Mouse (Mus musculus): ENCODE results near the gene Dlst.
A peak's percentile ranks its signal among the peaks of the same experiment; 100 is the strongest.
"Not testable (repeated sequence)": the region's sequence is repeated elsewhere in the genome, so short reads cannot be mapped to it uniquely, and the experiment has no call there.

Gene Dlst

DNA sequence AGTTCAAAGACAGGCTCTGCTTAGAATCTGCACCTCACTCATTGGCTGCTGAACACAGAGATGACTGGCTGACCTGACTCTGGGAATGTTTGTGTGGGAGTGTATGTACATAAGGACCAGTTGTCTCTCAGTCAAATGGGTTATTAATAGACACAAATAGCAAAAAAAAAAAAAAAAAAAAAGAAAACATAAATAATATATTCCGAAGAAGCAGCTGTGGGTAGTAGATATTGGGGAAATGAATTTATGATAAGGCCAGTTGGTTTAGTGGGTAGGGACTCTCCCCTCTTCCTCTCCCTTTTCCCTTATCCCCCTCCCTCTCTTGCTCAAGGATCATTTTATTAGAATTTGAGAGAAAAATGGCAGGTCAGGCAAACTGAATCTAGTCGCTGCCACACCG is 3.3 kb downstream of the Dlst start:
- DNase-seq (ENCODE audit: low read depth, low spot score): no peak

GRCm38 (mm10) chr12:85115678-85116077 is 5.0 kb downstream of the Dlst start:
- no peak for DNase-seq (ENCODE audit: low read depth, low spot score)

- DNase-seq (ENCODE audit: low read depth, low spot score): no peak
Observed at GRCm38 (mm10) chr12:85121806-85122459, 11.3 kb downstream of the Dlst start.

DNA sequence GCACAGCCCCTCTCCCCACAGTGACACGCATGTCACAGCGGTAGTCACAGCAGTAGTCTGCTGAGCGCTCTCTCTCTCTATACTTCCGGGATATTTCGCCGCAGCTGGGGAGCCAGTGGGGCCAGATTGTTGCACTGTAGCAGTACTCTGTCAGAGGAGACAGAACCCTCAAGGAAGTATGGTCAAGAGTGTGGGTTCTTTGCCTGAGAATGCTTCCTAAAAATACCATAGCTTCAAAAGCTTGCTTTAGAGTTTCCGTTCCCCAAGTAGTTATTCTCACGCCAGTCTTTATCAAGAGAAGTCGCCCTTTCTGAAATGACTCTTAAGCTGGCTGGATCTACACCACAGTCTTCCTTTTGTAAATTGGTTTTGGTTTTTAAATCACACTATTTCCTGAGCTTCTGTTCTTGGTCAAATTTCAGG is 12.5 kb downstream of the Dlst start:
- DNase-seq (ENCODE audit: low read depth, low spot score): no peak

DNA sequence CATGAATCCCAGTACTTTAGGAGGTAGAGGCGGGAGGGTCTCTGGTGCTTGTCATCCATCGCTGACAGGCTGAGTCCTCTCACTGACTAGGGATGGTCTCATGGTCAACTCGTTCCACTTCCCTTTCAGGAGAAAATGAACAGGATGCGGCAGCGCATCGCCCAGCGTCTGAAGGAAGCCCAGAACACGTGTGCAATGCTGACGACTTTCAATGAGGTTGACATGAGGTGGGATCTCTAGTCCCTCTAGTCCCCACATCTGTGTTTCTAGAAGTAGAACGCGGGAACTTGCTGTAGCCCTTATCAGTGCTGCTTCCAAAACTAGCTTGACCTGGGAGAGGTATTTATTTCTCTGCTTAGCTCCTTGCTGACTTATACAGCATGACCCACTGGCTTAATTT is 13.0 kb downstream of the Dlst start:
- DNase-seq (ENCODE audit: low read depth, low spot score): no peak

DNA sequence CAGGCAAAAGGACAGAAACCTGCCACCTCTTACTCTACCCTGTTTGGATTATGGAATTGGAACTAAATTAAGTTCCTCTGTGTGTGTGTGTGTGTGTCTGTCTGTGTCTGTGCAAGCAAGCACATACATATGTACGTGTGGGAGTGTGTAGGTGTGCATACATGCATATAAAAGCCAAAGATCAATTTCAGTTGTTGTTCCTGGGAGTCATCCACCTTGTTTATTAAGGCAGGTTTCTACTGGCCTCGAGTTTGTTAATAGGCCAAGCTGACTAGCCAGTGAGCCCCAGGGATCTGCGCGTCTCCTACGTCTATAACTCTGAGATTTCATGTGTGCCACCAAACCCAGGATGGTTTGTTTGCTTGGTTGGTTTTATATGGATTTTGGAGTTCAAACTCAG is 14.1 kb downstream of the Dlst start:
- DNase-seq (ENCODE audit: low read depth, low spot score): no peak

DNA sequence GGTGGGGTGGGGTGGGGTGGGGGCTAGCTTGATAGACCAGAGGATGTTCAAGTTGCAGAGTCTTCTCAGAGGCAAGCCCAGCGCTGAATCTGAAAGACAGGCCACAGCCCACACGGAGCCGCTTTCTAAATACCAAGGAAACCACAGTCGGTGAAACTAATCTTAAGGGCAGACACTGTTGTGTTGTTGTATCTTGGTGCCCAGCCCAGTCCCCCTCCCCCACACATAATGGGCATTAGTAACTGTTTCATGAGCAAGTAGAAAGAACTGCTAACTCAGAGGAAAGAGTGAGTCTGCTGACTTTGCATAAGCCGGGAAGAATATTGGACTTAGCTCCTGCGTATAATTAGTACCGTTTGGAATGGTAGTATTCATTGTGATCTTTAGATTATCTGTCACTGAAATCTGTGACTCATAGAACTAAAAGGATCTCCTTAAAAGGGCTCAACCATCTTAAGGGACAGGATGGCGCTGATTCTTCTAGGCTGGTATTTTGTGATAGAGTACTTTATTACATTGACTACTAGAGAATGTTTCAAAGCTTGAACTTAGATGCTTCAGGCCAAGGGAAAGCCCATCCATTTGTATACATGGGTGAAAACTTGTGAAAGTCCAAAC is 16.5 kb downstream of the Dlst start:
- no peak for DNase-seq (ENCODE audit: low read depth, low spot score)

GRCm38 (mm10) chr12:85129426-85129978 is 18.9 kb downstream of the Dlst start:
- DNase-seq (ENCODE audit: low read depth, low spot score): no peak

DNA sequence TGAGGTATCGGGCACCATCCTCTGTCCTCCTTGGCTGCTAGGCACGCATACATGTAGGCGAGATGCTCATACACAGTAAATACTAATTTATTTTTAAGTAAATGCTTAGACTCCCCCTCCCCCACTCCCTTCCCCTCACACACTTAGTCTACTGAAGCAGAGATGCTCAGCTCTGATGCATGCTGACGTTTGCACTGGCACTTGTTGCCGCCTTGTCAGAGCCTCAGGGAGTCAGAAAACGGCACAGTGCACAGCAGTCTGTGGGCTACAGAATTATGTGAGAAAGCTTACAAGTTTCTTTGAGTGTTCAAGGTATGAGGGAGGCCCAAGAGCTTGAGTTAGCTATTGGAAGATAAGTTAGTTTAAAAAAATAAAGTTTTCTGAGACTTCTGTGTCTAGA is 20.7 kb downstream of the Dlst start:
- no peak for DNase-seq (ENCODE audit: low read depth, low spot score)

DNA sequence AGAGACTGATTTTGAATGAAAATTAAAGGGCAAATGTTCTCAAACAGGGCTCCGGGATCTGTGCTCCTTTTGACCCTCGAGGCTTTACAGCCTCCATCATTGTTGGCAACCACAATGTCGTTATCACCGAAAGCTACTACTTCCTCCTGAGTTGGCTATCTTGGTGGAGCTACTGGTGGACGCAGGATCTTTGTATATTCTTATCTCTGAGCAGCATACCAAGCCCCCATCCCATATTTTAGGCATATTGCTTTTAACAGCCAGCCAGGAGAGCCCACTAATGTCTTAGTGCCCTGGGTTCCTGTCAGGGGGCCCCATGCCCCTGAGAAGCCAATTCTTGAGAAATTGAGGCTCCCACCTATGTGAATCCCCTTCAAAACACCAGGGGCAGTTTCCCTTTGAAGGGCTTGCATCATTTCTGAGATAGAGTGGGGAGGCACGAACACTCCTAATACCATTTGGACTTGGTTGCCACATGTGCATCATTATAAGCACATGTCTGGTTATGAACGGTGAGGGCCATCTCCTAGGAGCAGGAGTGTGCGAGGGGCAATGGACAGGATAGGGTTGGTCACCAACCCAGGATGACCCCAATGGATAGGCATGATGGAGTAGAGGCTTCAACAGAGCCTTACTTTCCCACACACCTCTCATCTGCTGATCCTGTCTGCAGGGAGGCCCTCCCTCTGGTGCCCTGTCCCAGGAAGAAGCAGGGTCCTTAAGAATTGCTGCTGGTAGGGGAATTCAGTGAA is 23.6 kb downstream of the Dlst start:
- no peak for DNase-seq (ENCODE audit: low read depth, low spot score)

DNA sequence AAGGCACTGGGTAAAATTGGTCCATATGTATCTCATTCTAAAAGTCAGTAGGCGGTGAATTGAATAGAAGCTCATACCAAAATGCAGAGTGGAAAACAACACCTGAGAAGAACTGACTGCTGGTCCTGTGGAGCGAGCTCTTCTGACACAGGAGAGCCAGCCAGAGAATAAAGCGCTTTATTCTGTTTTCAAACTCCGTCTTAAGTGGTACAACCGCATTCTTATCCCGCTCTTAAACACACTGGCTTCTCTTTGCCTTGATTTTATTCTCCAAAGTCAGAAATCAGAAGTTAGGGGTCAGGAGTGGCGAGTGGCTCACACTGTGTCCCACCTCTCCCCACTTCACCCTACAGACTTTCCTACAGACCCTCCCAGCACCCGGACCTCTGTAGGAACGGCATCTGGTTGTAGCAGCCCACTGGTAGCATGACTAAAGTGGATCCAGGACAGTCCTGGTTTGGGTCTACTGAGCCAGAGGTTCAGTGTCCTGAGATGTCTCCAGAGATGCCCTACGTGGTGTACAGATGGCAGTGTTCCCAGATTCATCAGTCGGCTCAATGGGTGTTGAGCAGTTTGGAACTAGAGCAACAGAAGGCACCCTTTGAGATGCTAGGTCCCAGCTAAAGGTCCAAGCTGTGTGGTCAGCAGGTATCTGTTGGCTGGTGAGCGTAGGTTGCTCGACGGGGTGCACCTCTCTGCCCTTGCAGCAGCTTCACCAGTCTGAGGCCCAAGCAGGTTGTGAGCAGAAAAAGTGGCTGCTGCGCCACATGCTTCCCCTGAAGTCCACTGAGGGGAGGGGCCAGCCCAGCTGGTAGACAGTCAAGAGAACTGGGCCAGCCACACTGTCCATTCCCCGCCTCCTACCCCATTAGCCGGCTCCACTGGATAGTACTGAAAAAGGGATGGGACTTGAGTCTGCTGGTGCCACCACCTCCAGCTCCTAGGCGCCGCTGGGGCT is 25.2 kb downstream of the Dlst start:
- DNase-seq (ENCODE audit: low read depth, low spot score): no peak

DNA sequence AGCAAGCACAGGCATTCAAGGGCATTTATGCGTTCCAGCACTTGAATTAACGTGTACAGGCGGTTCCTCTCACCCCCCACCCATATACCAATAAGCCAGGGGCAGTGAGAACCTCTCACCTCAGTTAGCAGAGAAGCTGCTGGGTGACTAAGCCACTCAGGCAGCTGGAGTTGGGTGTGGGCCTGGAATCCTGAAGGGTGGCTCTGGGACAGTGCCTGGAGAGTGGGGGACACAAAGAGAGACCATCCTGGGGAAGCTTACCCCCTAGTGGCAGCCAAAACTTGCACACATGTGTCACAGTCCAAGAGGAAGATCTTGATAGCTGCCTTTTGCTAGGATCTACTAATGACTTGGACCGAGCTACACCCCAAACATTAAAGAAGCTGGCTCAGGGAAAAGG is 26.0 kb downstream of the Dlst start:
- DNase-seq (ENCODE audit: low read depth, low spot score): peak; percentile 14

DNA sequence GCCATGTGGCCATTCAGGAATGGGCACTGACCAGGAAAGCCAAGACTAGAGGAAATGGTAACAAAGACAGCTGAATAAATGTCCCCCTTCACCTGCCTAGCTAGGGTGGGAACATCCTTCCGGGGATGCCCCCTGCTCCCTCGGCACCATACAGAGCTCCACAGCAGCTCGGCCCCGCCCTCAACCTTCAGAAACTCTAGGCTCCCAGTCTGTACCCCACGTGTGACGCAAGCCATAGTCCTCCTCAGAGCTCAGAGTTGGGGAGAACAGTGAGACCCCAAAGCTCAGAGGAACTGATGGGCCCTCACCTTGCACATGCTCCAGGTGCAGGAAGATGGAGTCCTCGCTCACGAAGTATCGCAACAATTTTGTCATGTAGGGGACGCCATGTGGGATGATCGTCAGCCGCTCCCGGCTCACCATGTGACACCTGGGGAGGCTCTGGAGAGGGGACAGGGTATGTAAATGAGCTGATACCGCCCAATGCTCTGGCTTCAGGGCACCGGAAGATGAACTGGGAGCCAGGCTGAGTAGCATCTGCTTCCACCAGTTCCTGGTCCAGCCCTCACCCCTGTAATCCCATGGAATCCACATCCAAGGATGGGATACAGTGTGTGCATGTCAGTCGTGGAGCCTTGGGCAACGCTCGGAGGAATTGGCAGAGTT is 29.5 kb downstream of the Dlst start:
- peak; percentile 61 for DNase-seq (ENCODE audit: low read depth, low spot score)

GRCm38 (mm10) chr12:85141096-85141495 is 30.5 kb downstream of the Dlst start:
- DNase-seq (ENCODE audit: low read depth, low spot score): peak; percentile 63

DNA sequence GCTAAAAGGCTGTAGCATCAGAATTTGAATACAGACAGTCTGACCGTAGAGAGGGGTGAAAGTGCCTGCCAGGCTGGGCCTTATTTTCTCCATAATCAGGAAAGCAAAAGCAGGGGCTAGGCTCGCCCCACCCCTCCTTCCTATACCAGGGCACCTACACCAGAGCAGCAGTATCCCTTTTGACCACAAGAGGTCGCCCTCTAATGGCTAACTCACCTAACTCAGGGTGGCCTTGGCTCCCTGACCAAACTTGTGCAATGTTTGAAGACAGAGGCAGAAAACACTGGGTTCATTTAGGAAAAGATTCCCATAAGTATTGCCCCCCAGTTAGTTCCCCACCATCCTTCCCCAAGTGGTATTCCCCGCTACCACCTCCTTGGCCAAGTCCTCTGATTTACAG is 32.2 kb downstream of the Dlst start:
- DNase-seq (ENCODE audit: low read depth, low spot score): peak; percentile 86

DNA sequence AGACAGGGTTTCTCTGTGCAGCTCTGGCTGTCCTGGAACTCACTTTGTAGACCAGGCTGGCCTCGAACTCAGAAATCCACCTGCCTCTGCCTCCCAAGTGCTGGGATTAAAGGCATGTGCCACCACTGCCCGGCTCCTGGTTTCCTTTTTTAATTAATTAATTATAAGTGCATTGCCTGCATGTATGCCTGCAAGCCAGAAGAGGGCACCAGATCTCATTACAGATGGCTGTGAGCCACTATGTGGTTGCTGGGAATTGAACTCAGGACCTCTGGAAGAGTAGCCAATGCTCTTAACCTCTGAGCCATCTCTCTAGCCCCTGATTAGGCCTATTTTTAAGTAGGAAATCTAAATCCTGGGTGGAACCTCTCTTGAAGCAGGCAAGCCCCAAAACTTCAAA is 33.6 kb downstream of the Dlst start:
- not testable (repeated sequence) for DNase-seq (ENCODE audit: low read depth, low spot score)

- no peak for DNase-seq (ENCODE audit: low read depth, low spot score)
Observed at GRCm38 (mm10) chr12:85144821-85145220, 34.2 kb downstream of the Dlst start.

DNA sequence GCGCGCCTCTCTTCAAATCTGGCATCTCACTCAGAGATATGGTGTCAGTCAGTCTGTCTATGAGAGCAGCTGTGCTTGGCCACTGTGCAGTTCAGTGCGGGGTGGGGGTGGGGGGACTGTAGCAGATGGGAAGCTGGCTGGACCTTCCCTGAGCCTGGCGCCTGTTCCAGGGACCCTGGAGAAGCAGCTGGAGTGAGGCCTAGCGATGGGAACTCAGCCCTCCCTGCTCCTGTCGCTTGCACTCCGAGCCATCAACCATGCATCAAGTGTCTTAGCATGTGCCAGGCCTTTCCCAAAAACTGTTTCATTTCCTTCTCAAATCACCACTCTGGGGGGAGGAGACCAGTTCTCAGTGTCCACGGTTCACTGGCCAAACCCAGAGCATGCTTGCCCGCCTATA is 35.0 kb downstream of the Dlst start:
- DNase-seq (ENCODE audit: low read depth, low spot score): no peak

DNA sequence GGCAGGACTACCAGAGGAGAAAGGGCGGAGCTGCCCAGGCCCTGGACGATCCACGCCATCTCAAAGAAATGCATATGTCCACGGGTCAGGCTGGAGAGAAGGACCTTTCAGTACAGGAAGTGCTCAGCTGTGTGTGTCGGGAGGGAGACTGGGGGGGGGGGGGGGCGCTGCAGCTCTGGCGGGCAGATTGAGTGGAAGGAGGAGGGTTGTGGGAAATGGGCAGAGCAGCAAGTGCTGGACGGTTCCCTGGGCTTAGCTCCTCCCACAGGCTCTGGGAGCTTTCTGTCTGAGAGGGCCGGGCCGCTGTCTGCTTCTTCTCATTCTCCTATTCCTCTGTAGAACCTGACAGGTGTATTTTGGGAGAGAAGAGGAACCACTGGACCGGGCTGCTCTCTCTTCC is 35.7 kb downstream of the Dlst start:
- peak; percentile 47 for DNase-seq (ENCODE audit: low read depth, low spot score)

GRCm38 (mm10) chr12:85146881-85147280 is 36.2 kb downstream of the Dlst start:
- DNase-seq (ENCODE audit: low read depth, low spot score): no peak

All from R1 (cell line).